Mouse (Mus musculus) hindbrain, embryonic 12.5 days (tissue): Measurements from ENCODE around the gene Rtkn. TPM values are rescaled to one million over a fixed set of nuclear protein-coding genes. Genes with fewer than 3 reads are reported as not detected.

ENCODE experiments used
- microRNA counts: library from miRNA; unstranded; fragments of <30 nt; microRNA quantifications from one replicate; lab custom pipeline; 2017
- microRNA-seq: library from miRNA; unstranded; fragments of <30 nt; microRNA quantifications from one replicate; pipeline ENCODE4, GENCODE M21; 2017
- polyA plus RNA-seq: library from polyadenylated mRNA; unstranded; fragments of >200 nt; fragmentation: Nextera tagmentation; extraction: Ambion mirVana; gene quantifications from 2 replicates; pipeline ENCODE4 v1.2.1, GENCODE M21; 2016

Gene Rtkn
- polyA plus RNA-seq, 1 experiment from 2014 or later = 40.7 TPM

MicroRNAs within 50 kb of the gene (microRNA counts, 519-probe panel; counts per million panel counts)
- microRNA mmu-miR-3470a+mmu-miR-3470b (lab: Ali Mortazavi, UCI) = 470 counts per million, percentile 58 among the panel's probes with 10 or more counts

Small RNA genes lying within 50 kb of the gene (microRNA-seq; reads per million reads assigned to microRNA genes)
- not detected for gene Mir3470a

Other genes with a start within 250 kb of the Rtkn start
- 10.8 and 10.9 TPM in 2 replicates for gene Sema4f, start 195.7 kb upstream of the Rtkn start, polyA plus RNA-seq
- gene M1ap, start 188.6 kb upstream of the Rtkn start, polyA plus RNA-seq = 0.20 and 1.1 TPM in 2 replicates
- 8.5 and 10.3 TPM in 2 replicates for gene Dok1, start 102.0 kb upstream of the Rtkn start, polyA plus RNA-seq
- 16.8 and 19.2 TPM in 2 replicates for gene Loxl3, start 101.3 kb upstream of the Rtkn start, polyA plus RNA-seq
- gene Aup1, start 80.9 kb upstream of the Rtkn start, polyA plus RNA-seq = 149 and 158 TPM in 2 replicates
- gene Htra2, start 80.2 kb upstream of the Rtkn start, polyA plus RNA-seq = 59.9 and 63.4 TPM in 2 replicates
- 0.76 and 1.2 TPM in 2 replicates for gene Dqx1, start 77.6 kb upstream of the Rtkn start, polyA plus RNA-seq
- gene Tlx2, start 65.2 kb upstream of the Rtkn start, polyA plus RNA-seq = 4.4 and 6.0 TPM in 2 replicates
- gene Pcgf1, start 57.6 kb upstream of the Rtkn start, polyA plus RNA-seq = 39.1 and 39.5 TPM in 2 replicates
- 0.69 TPM in 1 of 2 replicates, not detected in the other for gene Lbx2, start 49.1 kb upstream of the Rtkn start, polyA plus RNA-seq
- 3.3 and 3.9 TPM in 2 replicates for gene Ccdc142, start 33.9 kb upstream of the Rtkn start, polyA plus RNA-seq
- 3.6 and 5.0 TPM in 2 replicates for gene Gm42688, start 33.8 kb upstream of the Rtkn start, polyA plus RNA-seq
- 110 and 124 TPM in 2 replicates for gene Mrpl53, start 26.4 kb upstream of the Rtkn start, polyA plus RNA-seq
- 42.6 TPM in 2 replicates for gene Mogs, start 20.0 kb upstream of the Rtkn start, polyA plus RNA-seq
- gene Wbp1, start 13.9 kb upstream of the Rtkn start, polyA plus RNA-seq = 206 and 212 TPM in 2 replicates
- gene Ino80b, start 10.0 kb upstream of the Rtkn start, polyA plus RNA-seq = 19.6 and 19.9 TPM in 2 replicates
- 11.2 and 11.5 TPM in 2 replicates for gene Wdr54, start 20.9 kb downstream of the Rtkn start, polyA plus RNA-seq
- gene 1700003E16Rik, start 20.9 kb downstream of the Rtkn start, polyA plus RNA-seq = 4.4 and 5.2 TPM in 2 replicates
- 158 and 168 TPM in 2 replicates for gene Dctn1, start 30.5 kb downstream of the Rtkn start, polyA plus RNA-seq
- gene Slc4a5, start 84.4 kb downstream of the Rtkn start, polyA plus RNA-seq = 5.0 and 6.1 TPM in 2 replicates
- 29.8 and 30.0 TPM in 2 replicates for gene Mthfd2, start 190.4 kb downstream of the Rtkn start, polyA plus RNA-seq
- 52.5 and 55.4 TPM in 2 replicates for gene Mob1a, start 190.6 kb downstream of the Rtkn start, polyA plus RNA-seq
- 88.5 and 92.1 TPM in 2 replicates for gene Bola3, start 213.7 kb downstream of the Rtkn start, polyA plus RNA-seq